Mouse (Mus musculus): Measurements from ENCODE around the gene Gm6592. TPM values are rescaled to one million over a fixed set of nuclear protein-coding genes. Genes with fewer than 3 reads are reported as not detected.

Gm6592 gene
- polyA plus RNA-seq (2014; fragmentation: Illumina TruSeq; extraction: RNeasy Lipid Tissue Mini Kit (QIAGEN cat#74804)), result not detected

GRCm38 (mm10) chrX:8843694-8844093 lies at the start of gene Gm6592:
Gene Gm6592, plus strand, starts transcription at chrX:8843994.

GRCm38 (mm10) chrX:8803391-8803790 lies 40.4 kb upstream of the Gm6592 start, which contains the start of gene Ssxb5:
Gene Ssxb5, plus strand, starts transcription at chrX:8803691.

GRCm38 (mm10) chrX:8873953-8874352 lies 30.2 kb downstream of the Gm6592 start, which contains the start of gene Gm5751:
Gene Gm5751, plus strand, starts transcription at chrX:8874253.

GRCm38 (mm10) chrX:8892343-8893155 lies 48.8 kb downstream of the Gm6592 start, which contains the start of gene B630019K06Rik:
Gene B630019K06Rik, plus strand, starts transcription at chrX:8892382.

Other genes starting within 250 kb of the Gm6592 start
- gene Ssxb8, start 153.2 kb upstream of the Gm6592 start, polyA plus RNA-seq (2014; fragmentation: Illumina TruSeq; extraction: RNeasy Lipid Tissue Mini Kit (QIAGEN cat#74804)), result not detected
- not detected for gene Ssx9, start 95.6 kb upstream of the Gm6592 start, polyA plus RNA-seq (2014; fragmentation: Illumina TruSeq; extraction: RNeasy Lipid Tissue Mini Kit (QIAGEN cat#74804))
- gene Ssxb5, start 40.3 kb upstream of the Gm6592 start, polyA plus RNA-seq (2014; fragmentation: Illumina TruSeq; extraction: RNeasy Lipid Tissue Mini Kit (QIAGEN cat#74804)), result not detected
- not detected for gene Gm5751, start 30.3 kb downstream of the Gm6592 start, polyA plus RNA-seq (2014; fragmentation: Illumina TruSeq; extraction: RNeasy Lipid Tissue Mini Kit (QIAGEN cat#74804))
- gene B630019K06Rik, start 48.4 kb downstream of the Gm6592 start, polyA plus RNA-seq (2014; fragmentation: Illumina TruSeq; extraction: RNeasy Lipid Tissue Mini Kit (QIAGEN cat#74804)), result 27.7 TPM
- not detected for gene Fthl17b, start 119.0 kb downstream of the Gm6592 start, polyA plus RNA-seq (2014; fragmentation: Illumina TruSeq; extraction: RNeasy Lipid Tissue Mini Kit (QIAGEN cat#74804))
- gene Fthl17c, start 132.6 kb downstream of the Gm6592 start, polyA plus RNA-seq (2014; fragmentation: Illumina TruSeq; extraction: RNeasy Lipid Tissue Mini Kit (QIAGEN cat#74804)), result not detected
- gene Fthl17d, start 142.8 kb downstream of the Gm6592 start, polyA plus RNA-seq (2014; fragmentation: Illumina TruSeq; extraction: RNeasy Lipid Tissue Mini Kit (QIAGEN cat#74804)), result not detected
- not detected for gene Fthl17e, start 189.5 kb downstream of the Gm6592 start, polyA plus RNA-seq (2014; fragmentation: Illumina TruSeq; extraction: RNeasy Lipid Tissue Mini Kit (QIAGEN cat#74804))
- gene Fthl17f, start 219.0 kb downstream of the Gm6592 start, polyA plus RNA-seq (2014; fragmentation: Illumina TruSeq; extraction: RNeasy Lipid Tissue Mini Kit (QIAGEN cat#74804)), result not detected

Measured in ovary, adult 10 weeks (tissue).